Mouse (Mus musculus) mesoderm, embryonic 11.5 days (tissue): ENCODE data around the gene Rexo1.

Source experiments
- DNase-seq: peaks from one replicate; pipeline ENCODE4 v3.0.0-alpha.2; 2012; ENCODE audit warnings: low read depth, low spot score

Gene Rexo1

GRCm38 (mm10) chr10:80509412-80510272, 51.7 kb downstream of the Rexo1 start:
- DNase-seq, result peak; percentile 81

- DNase-seq, result peak; percentile 79
These were observed 55.1 kb downstream of the Rexo1 start for GRCm38 (mm10) chr10:80506222-80506621.

GRCm38 (mm10) chr10:80504724-80505123, 56.6 kb downstream of the Rexo1 start:
- no peak for DNase-seq

- no peak for DNase-seq
These were observed 57.6 kb downstream of the Rexo1 start for GRCm38 (mm10) chr10:80503599-80504220.

- DNase-seq, result no peak
These were observed 58.5 kb downstream of the Rexo1 start for GRCm38 (mm10) chr10:80502819-80503314.

- no peak for DNase-seq
These were observed 59.1 kb downstream of the Rexo1 start for GRCm38 (mm10) chr10:80502291-80502690.

GRCm38 (mm10) chr10:80496421-80496820, 64.9 kb downstream of the Rexo1 start:
- no peak for DNase-seq

- no peak for DNase-seq
These were observed 65.5 kb downstream of the Rexo1 start for GRCm38 (mm10) chr10:80495901-80496300.

GRCm38 (mm10) chr10:80494732-80495131, 66.6 kb downstream of the Rexo1 start, which contains the start of gene Onecut3:
Gene Onecut3, plus strand, starts transcription at chr10:80494835.
- DNase-seq, result no peak
